Mouse (Mus musculus): ENCODE data around the gene Chd5.

GRCm38 (mm10) chr4:152313934-152314333, 24.5 kb upstream of the Chd5 start:
- no peak for TF ChIP-seq EP300 (IDR thresholded peaks at IDR 0.05; ENCODE audit: low read depth)
- TF ChIP-seq CTCF (IDR thresholded peaks at IDR 0.05; ENCODE audit: low read depth) = peak; percentile 36

Data from heart, postnatal 0 days (tissue).